Mouse (Mus musculus) Patski (cell line): Measurements from ENCODE around the gene Chid1. TPM values are rescaled to one million over a fixed set of nuclear protein-coding genes. Genes with fewer than 3 reads are reported as not detected.

Source experiments
- ATAC-seq: fragments of 100-300 bp; one replicate; pipeline ENCODE4 v1.8.0; 2021
- CTCF ChIA-PET: fragments of 350-600 bp; sonication (Branson Sonifier 250); formaldehyde crosslinking; loops from one replicate; lab custom pipeline; 2022; ENCODE audit warnings: inconsistent platforms; lab: Charles Lee
- POLR2A ChIA-PET: fragments of 350-600 bp; sonication (Branson Sonifier 250); formaldehyde crosslinking; loops from one replicate; lab custom pipeline; 2022; ENCODE audit warnings: antibody characterized with exemption, inconsistent platforms; lab: Charles Lee
- DNase-seq: peaks from one replicate; pipeline ENCODE4 v3.0.0-alpha.2; 2011; ENCODE audit warnings: low read depth, low spot score
- H3K27me3 ChIP-seq: fragments of 371-371 bp; one replicate; pipeline ENCODE4 v1.5.1; 2021
- CTCF ChIP-seq: fragments of 100-300 bp; IDR thresholded peaks from one replicate; pipeline ENCODE4 v1.5.1; 2021
- in situ Hi-C: fragments of 300-500 bp; cut with MboI; formaldehyde crosslinking; loops from 3 replicates; pipeline ENCODE4 v1.11.1; 2018; ENCODE audit warnings: low pct_unique_long_range_greater_than_20kb, mixed read lengths
- polyA plus RNA-seq: library from polyadenylated mRNA; unstranded; gene quantifications from one replicate; pipeline ENCODE4 v1.2.3, GENCODE M21; 2021

Gene Chid1
- polyA plus RNA-seq, 1 experiment from 2014 or later: 41.6 TPM

GRCm38 (mm10) chr7:141493729-141494128, 45.9 kb downstream of the Chid1 start:
- TF ChIP-seq CTCF: no peak
- no peak for ATAC-seq
- no peak for DNase-seq
- ChIA-PET POLR2A (interaction anchor here (1.0 to 1.1 kb wide), 2 partner anchors 13 to 21 kb away, joined by 3 read pairs; no protein-coding TSS in a partner anchor), CTCF (no interaction called here)
- no peaks in the 10 kb centered on the region for H3K27me3 ChIP-seq
- in situ Hi-C loops: no loop called here

GRCm38 (mm10) chr7:141492738-141493137, 46.9 kb downstream of the Chid1 start:
- CTCF ChIA-PET: no interaction called here
- in situ Hi-C loops: no loop called here
- DNase-seq (no peak), ATAC-seq (no peak)
- TF ChIP-seq CTCF: no peak
- POLR2A ChIA-PET: no interaction called here
- no peaks in the 10 kb centered on the region for H3K27me3 ChIP-seq

- in situ Hi-C loops: no loop called here
- POLR2A ChIA-PET: interaction anchor here (1.1 kb wide), 1 partner anchor 14 kb away, joined by 3 read pairs; no protein-coding TSS in a partner anchor
- no peak for ATAC-seq
- DNase-seq: no peak
- H3K27me3 ChIP-seq: no peaks in the 10 kb centered on the region
- no peak for TF ChIP-seq CTCF
- CTCF ChIA-PET: interaction anchor here (1.0 to 1.1 kb wide), 3 partner anchors 11 to 33 kb away, joined by 3 to 4 read pairs (median 3); no protein-coding TSS in a partner anchor
Observed at GRCm38 (mm10) chr7:141491151-141491550, 48.5 kb downstream of the Chid1 start.

- in situ Hi-C loops: no loop called here
- ChIA-PET CTCF (interaction anchor here (1.5 kb wide), 1 partner anchor 10 kb away, joined by 4 read pairs; no protein-coding TSS in a partner anchor), POLR2A (interaction anchor here (0.6 to 1.1 kb wide), 3 partner anchors 10 to 28 kb away, joined by 3 to 4 read pairs (median 3); no protein-coding TSS in a partner anchor)
- DNase-seq (no peak), ATAC-seq (no peak)
- H3K27me3 ChIP-seq: no peaks in the 10 kb centered on the region
- TF ChIP-seq CTCF: no peak
Observed at GRCm38 (mm10) chr7:141487141-141487540, 52.5 kb downstream of the Chid1 start.

DNA sequence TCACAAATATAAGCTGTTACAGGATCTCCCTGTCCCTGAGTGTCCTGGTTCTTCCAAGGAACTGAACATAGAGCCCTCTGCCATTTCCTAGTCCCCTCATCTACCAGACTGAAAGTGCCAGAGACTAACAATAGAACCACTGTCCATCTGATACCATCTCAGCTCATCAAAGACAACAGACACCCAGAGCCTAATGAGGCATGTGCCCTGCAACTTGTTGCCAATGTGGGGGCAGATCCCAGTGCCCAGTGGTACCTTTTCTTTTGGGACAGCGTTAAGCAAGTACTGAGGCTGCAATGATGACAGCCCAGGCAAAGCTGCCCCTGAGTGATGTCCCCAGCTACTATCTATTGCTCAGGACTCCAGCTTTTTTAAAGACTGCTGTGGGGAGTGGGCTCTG, 53.4 kb downstream of the Chid1 start:
- DNase-seq: no peak
- TF ChIP-seq CTCF: no peak
- ChIA-PET POLR2A (interaction anchor here (1.1 to 2.0 kb wide), 2 partner anchors 8 to 9 kb away, joined by 3 to 4 read pairs; no protein-coding TSS in a partner anchor), CTCF (interaction anchor here (1.5 kb wide), 1 partner anchor 96 kb away, joined by 3 read pairs; no protein-coding TSS in a partner anchor)
- in situ Hi-C loops: no loop called here
- no peak for ATAC-seq
- H3K27me3 ChIP-seq: no peaks in the 10 kb centered on the region

DNA sequence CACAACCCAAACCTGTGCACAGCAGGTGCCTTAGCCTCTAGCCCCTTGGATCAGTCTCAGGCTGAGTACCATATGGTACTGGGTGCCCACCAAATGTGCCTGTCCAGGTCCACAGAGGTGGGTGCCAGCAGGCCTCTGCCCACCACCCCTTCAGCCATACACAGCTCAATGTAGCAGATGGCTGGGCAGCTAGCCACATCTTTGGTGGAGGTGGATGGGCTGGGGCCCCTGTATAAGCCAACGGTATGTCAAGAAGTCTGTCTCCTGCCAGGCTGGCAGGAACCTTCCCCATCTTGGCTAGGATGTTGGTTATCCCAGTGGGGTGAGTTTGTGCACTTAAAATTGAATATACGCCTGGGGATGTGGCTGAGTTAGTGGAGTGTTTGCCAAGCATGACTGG, 54.1 kb downstream of the Chid1 start:
- H3K27me3 ChIP-seq: no peaks in the 10 kb centered on the region
- in situ Hi-C loops: no loop called here
- ATAC-seq (no peak), DNase-seq (no peak)
- no peak for TF ChIP-seq CTCF
- ChIA-PET POLR2A (interaction anchor here (2.0 kb wide), 1 partner anchor 9 kb away, joined by 4 read pairs; no protein-coding TSS in a partner anchor), CTCF (interaction anchor here (1.1 to 1.5 kb wide), 2 partner anchors 39 to 96 kb away, joined by 3 read pairs; no protein-coding TSS in a partner anchor)

GRCm38 (mm10) chr7:141485186-141485585, 54.5 kb downstream of the Chid1 start:
- in situ Hi-C loops: no loop called here
- H3K27me3 ChIP-seq: no peaks in the 10 kb centered on the region
- no peak for ATAC-seq
- TF ChIP-seq CTCF: no peak
- DNase-seq: no peak
- ChIA-PET CTCF (interaction anchor here (1.1 to 1.5 kb wide), 2 partner anchors 39 to 97 kb away, joined by 3 read pairs; no protein-coding TSS in a partner anchor), POLR2A (interaction anchor here (1.1 to 2.0 kb wide), 3 partner anchors 9 to 18 kb away, joined by 4 read pairs; partner anchors contain the start of gene Cd151)

- ATAC-seq (no peak), DNase-seq (no peak)
- H3K27me3 ChIP-seq: no peaks in the 10 kb centered on the region
- CTCF ChIA-PET: interaction anchor here (0.8 to 1.9 kb wide), 3 partner anchors 26 to 40 kb away, joined by 3 to 6 read pairs (median 3); no protein-coding TSS in a partner anchor
- no peak for TF ChIP-seq CTCF
- in situ Hi-C loops: loop anchor here (5.0 kb wide), 1 partner anchor 38 kb away; no protein-coding TSS in a partner anchor
- POLR2A ChIA-PET: interaction anchor here (1.1 to 2.0 kb wide), 3 partner anchors 9 to 17 kb away, joined by 4 read pairs; partner anchors contain the start of gene Cd151
Observed at GRCm38 (mm10) chr7:141484186-141485120, 55.2 kb downstream of the Chid1 start.

DNA sequence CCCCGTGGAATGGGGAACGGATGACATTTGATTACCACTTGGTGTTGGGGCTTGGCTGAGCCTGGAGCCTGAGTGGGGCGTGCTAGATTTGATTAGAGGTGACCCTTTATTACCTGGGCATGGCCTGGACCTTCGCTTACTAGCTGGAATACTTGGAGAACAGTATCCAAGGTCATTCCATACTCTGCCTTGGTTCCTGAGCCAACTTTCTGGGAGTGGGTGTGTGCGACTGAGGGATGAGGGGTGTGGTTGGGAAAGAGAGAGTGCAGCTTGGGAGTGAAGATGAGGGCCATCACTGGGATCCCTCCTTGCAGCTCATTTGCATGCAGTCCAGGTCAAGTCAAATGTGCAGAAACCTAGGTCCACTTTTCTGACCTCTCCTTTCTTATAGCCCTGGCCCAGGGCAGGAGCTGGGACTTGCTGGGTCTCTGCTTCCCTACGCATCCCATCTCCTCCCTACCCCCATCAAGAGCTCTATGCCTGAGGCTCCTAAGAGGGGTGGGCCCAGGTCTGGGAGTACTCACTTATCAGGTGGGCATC, 56.5 kb downstream of the Chid1 start:
- ChIA-PET POLR2A (interaction anchor here (1.1 kb wide), 1 partner anchor 42 kb away, joined by 3 read pairs; no protein-coding TSS in a partner anchor), CTCF (interaction anchor here (1.1 to 1.9 kb wide), 2 partner anchors 41 to 88 kb away, joined by 3 to 6 read pairs; no protein-coding TSS in a partner anchor)
- TF ChIP-seq CTCF: no peak
- ATAC-seq (no peak), DNase-seq (no peak)
- in situ Hi-C loops: loop anchor here (5.0 kb wide), 1 partner anchor 39 kb away; no protein-coding TSS in a partner anchor
- H3K27me3 ChIP-seq: no peaks in the 10 kb centered on the region
